Mouse (Mus musculus): Measurements from ENCODE around the gene Arl5c. TPM values are rescaled to one million over a fixed set of nuclear protein-coding genes. Genes with fewer than 3 reads are reported as not detected.

The Arl5c gene
- total RNA-seq (2017), result 1.2 and 2.2 TPM in 2 replicates

DNA sequence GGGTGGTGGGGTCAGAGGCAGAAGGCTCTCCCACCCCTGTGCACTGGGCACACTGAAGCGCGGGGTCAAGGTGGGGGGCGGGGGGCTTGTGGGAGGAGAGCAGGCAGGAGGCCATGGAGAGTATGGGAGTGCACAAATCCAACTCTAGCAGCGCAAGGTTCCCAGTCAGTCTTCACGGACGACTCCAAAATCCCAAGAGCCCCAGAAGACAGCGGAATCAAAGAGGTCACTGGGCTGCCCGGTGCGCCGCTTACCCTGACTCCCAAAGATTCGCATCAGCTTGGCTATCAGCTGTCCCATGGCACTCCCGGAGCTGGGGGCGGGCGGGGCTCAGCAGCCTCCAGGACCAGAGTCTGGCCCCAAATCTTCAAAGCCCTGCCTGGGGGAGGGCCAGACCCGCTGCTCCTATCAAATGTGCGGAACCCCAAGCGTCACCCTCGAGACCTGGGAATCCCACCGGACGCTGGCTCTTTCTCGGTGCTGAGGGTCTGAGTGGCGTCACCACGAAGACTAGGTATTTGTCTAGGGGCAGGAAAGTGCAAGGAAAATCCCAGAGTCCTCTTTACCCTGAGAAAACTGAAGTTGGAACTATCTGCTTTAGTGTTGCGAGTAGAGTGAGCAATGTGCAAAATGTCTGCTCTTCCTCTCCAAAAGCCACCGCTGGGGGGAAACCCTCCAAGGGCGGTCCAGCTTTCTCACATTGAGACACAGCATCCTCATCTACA lies at the start of gene Arl5c:
TSS of gene Arl5c (minus strand) at position 618 of the 725 bp plus-strand sequence.
- ATAC-seq (replicated peaks; ENCODE audit: low read depth, poor library complexity, severe bottlenecking), result peak; percentile 55

DNA sequence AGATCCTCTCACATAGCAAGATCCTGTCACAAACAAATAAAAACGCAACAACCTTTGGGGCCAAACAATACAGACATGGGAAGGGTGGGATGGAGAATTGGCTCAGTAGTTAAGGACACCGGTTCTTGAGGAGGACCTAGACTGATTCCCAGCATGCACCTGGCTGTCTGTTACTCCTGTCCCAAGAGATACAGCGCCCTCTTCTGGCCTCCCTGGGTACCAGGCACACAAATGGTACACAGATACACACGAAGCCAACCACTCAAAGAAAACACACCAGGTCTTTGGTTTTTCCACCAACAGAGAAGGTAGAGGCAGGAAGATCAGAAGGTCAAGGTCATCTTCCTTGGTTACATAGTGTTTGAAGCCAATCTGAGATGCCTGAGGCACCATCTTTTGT lies 49.6 kb upstream of the Arl5c start:
- ATAC-seq (replicated peaks; ENCODE audit: low read depth, poor library complexity, severe bottlenecking), result no peak

GRCm38 (mm10) chr11:98044074-98044473 lies 48.1 kb upstream of the Arl5c start:
- no peak for ATAC-seq (replicated peaks; ENCODE audit: low read depth, poor library complexity, severe bottlenecking)

DNA sequence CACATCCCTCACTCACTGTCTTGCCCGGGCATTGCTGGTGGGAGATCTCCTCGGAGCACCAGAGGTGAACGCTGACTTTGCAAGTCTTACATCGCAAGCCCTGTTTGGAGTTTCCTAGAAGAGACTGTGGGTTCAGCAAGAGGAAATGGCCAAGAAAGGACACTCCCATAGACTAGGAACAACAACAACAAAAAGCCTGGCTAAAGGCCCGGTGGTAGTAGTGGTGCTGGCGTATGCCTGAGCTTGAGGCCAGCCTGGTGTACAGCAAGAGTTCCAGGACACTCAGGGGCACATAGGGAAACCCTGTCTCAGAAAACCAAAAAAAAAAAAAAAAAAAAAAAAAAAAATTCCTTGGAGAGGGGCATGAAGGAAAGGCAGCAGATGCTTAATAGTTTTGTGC lies 46.8 kb upstream of the Arl5c start:
- no peak for ATAC-seq (replicated peaks; ENCODE audit: low read depth, poor library complexity, severe bottlenecking)

- no peak for ATAC-seq (replicated peaks; ENCODE audit: low read depth, poor library complexity, severe bottlenecking)
These were observed 45.0 kb upstream of the Arl5c start for GRCm38 (mm10) chr11:98040975-98041374.

- ATAC-seq (replicated peaks; ENCODE audit: low read depth, poor library complexity, severe bottlenecking), result no peak
These were observed 41.9 kb upstream of the Arl5c start for GRCm38 (mm10) chr11:98037871-98038270.

GRCm38 (mm10) chr11:98035977-98036377 lies 40.0 kb upstream of the Arl5c start:
- peak; percentile 30 for ATAC-seq (replicated peaks; ENCODE audit: low read depth, poor library complexity, severe bottlenecking)

- ATAC-seq (replicated peaks; ENCODE audit: low read depth, poor library complexity, severe bottlenecking), result no peak
These were observed 38.9 kb upstream of the Arl5c start for GRCm38 (mm10) chr11:98034840-98035239.

DNA sequence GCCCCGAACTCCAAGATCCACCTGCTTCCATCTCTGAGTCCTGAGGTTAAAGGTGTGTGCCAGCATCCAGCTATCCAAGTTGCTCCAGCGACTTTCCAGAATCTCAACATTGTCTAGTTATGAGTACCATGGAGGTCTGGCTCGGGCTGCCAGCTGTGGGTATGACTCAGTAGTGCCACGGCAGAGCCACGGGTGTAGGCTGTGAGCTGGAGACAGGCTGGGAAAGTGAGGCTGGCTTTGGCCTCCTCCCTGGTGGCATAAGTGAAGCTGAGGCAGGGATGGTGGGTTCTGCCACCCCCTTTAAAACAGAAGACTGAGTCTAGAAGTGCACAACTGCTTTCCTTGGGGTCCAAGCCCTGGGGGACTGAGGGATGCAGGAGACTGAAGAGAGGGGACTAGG lies 38.1 kb upstream of the Arl5c start:
- ATAC-seq (replicated peaks; ENCODE audit: low read depth, poor library complexity, severe bottlenecking), result no peak

DNA sequence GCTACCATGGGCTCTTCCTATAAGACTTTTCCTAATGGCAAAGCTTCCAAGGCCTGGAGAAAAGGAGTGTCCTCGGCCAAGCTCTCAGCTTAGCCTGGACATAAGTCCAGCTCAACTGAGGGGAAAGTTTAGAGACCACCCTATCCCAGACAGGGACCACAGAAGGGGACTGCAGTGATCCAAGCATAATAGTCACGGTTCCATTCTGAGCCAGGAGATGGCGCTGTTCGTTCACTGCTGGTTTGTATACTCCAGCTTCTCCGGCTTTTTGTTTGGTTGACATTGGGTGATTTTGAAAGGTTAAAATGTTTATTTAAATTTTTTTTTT lies 35.4 kb upstream of the Arl5c start:
- ATAC-seq (replicated peaks; ENCODE audit: low read depth, poor library complexity, severe bottlenecking), result peak; percentile 50

DNA sequence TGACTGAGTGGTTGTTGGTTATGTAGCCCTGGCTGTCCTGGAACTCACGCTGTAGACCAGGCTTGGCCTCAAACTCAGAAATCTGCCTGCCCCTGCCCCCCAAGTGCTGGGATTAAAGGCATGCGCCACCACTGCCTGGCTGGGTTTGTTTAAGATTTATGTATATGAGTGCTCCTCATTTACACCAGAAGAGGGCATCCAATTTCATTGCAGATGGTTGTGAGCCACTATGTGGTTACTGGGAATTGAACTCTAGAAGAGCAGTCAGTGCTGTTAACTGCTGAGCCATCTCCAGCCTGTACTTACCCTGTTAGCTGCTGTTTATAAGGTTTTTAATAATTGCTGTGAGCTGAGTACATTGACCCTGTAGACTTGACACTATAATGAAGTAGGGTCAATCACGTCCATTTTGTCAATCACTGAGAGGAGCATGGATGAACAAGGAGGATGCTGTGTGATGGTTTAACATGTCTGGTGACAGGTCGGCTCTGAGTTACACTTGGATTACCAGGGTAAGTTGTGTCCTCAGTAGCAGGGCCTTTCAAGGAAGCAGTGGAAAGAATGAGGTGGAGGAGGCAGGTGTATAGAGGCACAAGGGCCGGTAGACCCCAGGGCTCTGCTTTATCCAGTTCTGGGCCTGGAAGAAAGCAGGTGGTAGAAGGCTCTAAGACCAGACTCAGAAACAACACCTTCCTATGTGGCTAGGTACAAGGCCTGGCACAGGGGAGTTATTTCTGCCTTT lies 34.9 kb upstream of the Arl5c start:
- ATAC-seq (replicated peaks; ENCODE audit: low read depth, poor library complexity, severe bottlenecking), result no peak

GRCm38 (mm10) chr11:98027785-98028184 lies 31.8 kb upstream of the Arl5c start:
- ATAC-seq (replicated peaks; ENCODE audit: low read depth, poor library complexity, severe bottlenecking), result no peak

- no peak for ATAC-seq (replicated peaks; ENCODE audit: low read depth, poor library complexity, severe bottlenecking)
These were observed 31.3 kb upstream of the Arl5c start for GRCm38 (mm10) chr11:98027297-98027688.

GRCm38 (mm10) chr11:98026570-98027296 lies 30.8 kb upstream of the Arl5c start, which contains the start of gene Rpl19:
Gene Rpl19, plus strand, starts transcription at chr11:98026710.
- peak; percentile 75 for ATAC-seq (replicated peaks; ENCODE audit: low read depth, poor library complexity, severe bottlenecking)

GRCm38 (mm10) chr11:98026248-98026569 lies 30.2 kb upstream of the Arl5c start:
- no peak for ATAC-seq (replicated peaks; ENCODE audit: low read depth, poor library complexity, severe bottlenecking)

- ATAC-seq (replicated peaks; ENCODE audit: low read depth, poor library complexity, severe bottlenecking), result no peak
These were observed 28.5 kb upstream of the Arl5c start for GRCm38 (mm10) chr11:98024516-98024915.

- ATAC-seq (replicated peaks; ENCODE audit: low read depth, poor library complexity, severe bottlenecking), result 0 out of 2 replicates have a peak, but pooled peaks have one; percentile 7
These were observed 26.8 kb upstream of the Arl5c start, which contains the start of gene Cacnb1 for GRCm38 (mm10) chr11:98022555-98023371. Gene Cacnb1, minus strand, starts transcription at chr11:98023034.

- no peak for ATAC-seq (replicated peaks; ENCODE audit: low read depth, poor library complexity, severe bottlenecking)
These were observed 26.2 kb upstream of the Arl5c start for GRCm38 (mm10) chr11:98022253-98022554.

- no peak for ATAC-seq (replicated peaks; ENCODE audit: low read depth, poor library complexity, severe bottlenecking)
These were observed 25.7 kb upstream of the Arl5c start for GRCm38 (mm10) chr11:98021565-98022252.

DNA sequence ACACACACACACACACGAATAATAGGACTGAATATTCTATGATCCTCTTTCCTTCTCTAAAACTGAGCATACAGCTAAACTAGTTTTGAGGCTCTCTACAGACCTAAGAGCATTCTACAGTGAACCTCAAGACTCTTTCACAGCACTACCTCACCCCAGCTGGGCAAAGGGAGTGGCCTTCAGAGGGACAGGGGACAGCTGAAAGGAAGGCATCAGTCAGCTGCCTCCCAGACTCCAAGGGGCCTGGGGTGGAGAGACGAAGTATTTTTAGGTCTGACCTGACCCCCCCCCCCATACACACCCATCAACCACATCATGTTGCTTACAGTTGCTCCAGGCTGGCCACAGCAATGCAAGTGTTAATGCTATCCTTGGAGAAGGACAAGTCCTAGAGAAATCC lies 25.1 kb upstream of the Arl5c start:
- ATAC-seq (replicated peaks; ENCODE audit: low read depth, poor library complexity, severe bottlenecking), result no peak

All from common myeloid progenitor, adult 5-6 weeks (primary cell).